Mouse (Mus musculus): ENCODE data around the gene Tha1.

DNA sequence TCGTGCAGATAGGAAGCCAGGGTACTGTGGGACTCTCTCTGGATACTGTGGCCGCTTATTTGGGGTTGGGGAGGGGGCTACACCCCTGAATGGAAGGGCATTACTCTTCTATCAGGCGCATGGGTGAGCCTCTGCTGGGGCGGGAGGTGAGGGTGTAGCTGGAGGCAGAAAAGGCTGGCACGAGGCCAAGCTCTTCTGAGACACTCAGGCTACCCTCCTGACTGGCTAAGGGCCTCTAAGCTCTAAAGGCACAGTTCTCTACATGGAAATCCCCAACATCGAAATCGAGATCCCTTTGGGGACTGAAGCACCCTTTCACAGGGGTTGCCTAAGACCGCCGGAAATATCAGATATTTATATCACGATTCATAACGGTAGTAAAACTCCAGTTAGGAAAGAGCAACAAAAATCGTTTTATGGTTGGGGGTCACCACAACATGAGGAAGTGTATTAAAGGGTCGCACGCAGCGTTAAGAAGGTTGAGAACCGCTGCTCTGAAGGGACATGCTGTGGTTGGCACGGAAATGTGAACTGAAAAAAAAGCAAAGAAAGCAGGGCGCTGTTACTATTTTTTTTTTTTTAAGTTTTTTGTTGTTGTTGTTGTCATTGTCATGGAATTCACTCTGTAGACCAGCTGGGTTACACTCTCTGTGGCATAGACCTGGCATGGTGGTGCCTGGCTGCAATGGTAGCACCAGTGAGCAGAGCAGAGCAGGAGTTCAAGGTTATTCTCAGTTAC is 45.0 kb downstream of the Tha1 start:
- TF ChIP-seq CTCF (IDR thresholded peaks at IDR 0.05; ENCODE audit: low read depth) (no peak), EP300 (IDR thresholded peaks at IDR 0.05; ENCODE audit: low read depth) (no peak; the same call in 1 of the 2 replicates)

Measured in liver, postnatal 0 days (tissue).